Mouse (Mus musculus): ENCODE data around the gene Frat1.

DNA sequence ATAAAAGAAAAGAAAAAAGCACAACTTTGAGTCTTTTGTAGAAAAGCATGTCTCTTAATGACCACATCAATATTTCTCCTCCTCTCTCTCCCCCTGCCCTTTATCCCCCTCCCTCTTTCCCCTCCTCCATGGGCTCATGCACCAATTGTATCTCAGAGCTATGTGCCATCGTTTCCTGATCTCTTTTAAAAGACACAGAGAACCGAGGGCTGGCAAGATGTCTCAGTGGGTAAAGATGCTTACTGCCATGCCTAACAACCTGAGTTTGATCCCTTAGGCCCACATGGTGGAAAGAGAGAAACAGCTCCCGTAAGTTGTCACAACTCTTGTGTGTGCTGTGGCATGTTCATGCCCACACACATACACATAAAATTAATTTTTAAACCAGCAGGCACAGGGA is 6.9 kb downstream of the Frat1 start:
- TF ChIP-seq GATA1 (IDR thresholded peaks at IDR 0.05; ENCODE audit: borderline replicate concordance, low read length) (no peak), FLI1 (IDR thresholded peaks at IDR 0.05; ENCODE audit: low read length) (no peak)
